Mouse (Mus musculus) liver, embryonic 11.5 days (tissue): ENCODE measurements around the gene Jakmip3. TPM values are rescaled to one million over a fixed set of nuclear protein-coding genes. Genes with fewer than 3 reads are reported as not detected.

Experiments
- ATAC-seq: fragments of 200-750 bp; cut with Nextera tagmentation; replicated peaks from 2 replicates; pipeline ENCODE4 v1.8.0; 2017; ENCODE audit warnings: moderate number of reproducible peaks, mild to moderate bottlenecking, moderate TSS enrichment, moderate library complexity; ENCODE audit not compliant: low FRiP score
- DNase-seq: peaks from one replicate; pipeline ENCODE4 v3.0.0-alpha.2; 2017; ENCODE audit warnings: low spot score
- H3K27ac ChIP-seq: fragments of 300-500 bp; sonication (generic); 2 replicates; pipeline ENCODE4 v1.5.1; 2014; ENCODE audit warnings: mild to moderate bottlenecking, low read depth, low read length, control low read depth
- H3K27me3 ChIP-seq: fragments of 300-500 bp; sonication (generic); replicated peaks from 2 replicates; pipeline ENCODE4 v1.6.1; 2014; ENCODE audit warnings: low read length, mixed read lengths; ENCODE audit not compliant: control insufficient read depth, insufficient read depth
- H3K36me3 ChIP-seq: fragments of 300-500 bp; sonication (generic); 2 replicates; pipeline ENCODE4 v1.6.1; 2014; ENCODE audit warnings: mild to moderate bottlenecking, low read length, moderate library complexity, mixed read lengths; ENCODE audit not compliant: control insufficient read depth, insufficient read depth
- H3K4me1 ChIP-seq: fragments of 300-500 bp; sonication (generic); replicated peaks from 2 replicates; pipeline ENCODE4 v1.6.1; 2014; ENCODE audit warnings: low read length, mixed read lengths; ENCODE audit not compliant: control insufficient read depth, insufficient read depth
- H3K4me2 ChIP-seq: fragments of 300-500 bp; sonication (generic); 2 replicates; pipeline ENCODE4 v1.6.1; 2014; ENCODE audit warnings: mild to moderate bottlenecking, control low read depth, moderate library complexity
- H3K4me3 ChIP-seq: fragments of 300-500 bp; sonication (generic); 2 replicates; pipeline ENCODE4 v1.5.1; 2014; ENCODE audit warnings: low read depth, low read length, control low read depth
- H3K9ac ChIP-seq: fragments of 300-500 bp; sonication (generic); 2 replicates; pipeline ENCODE4 v1.6.1; 2014; ENCODE audit warnings: low read depth, low read length, control low read depth
- H3K9me3 ChIP-seq: fragments of 300-500 bp; sonication (generic); 2 replicates; pipeline ENCODE4 v1.6.1; 2016; ENCODE audit warnings: low read length, inconsistent platforms, mixed read lengths; ENCODE audit not compliant: control insufficient read depth
- WGBS: fragments of 180-500 bp; shearing (Covaris S2); extraction: QIAGEN DNeasy Blood & Tissue Kit; methylation state at CpG from one replicate; pipeline ENCODE4 v1.1.7; 2014; 5-methylcytosine and 5-hydroxymethylcytosine counted together
- polyA plus RNA-seq: library from polyadenylated mRNA; unstranded; fragments of >200 nt; fragmentation: Nextera tagmentation; extraction: Ambion mirVana; gene quantifications from 2 replicates; pipeline ENCODE4 v1.2.1, GENCODE M21; 2014

Gene Jakmip3
- polyA plus RNA-seq, 1 experiment from 2014 or later = 0.10 TPM

DNA sequence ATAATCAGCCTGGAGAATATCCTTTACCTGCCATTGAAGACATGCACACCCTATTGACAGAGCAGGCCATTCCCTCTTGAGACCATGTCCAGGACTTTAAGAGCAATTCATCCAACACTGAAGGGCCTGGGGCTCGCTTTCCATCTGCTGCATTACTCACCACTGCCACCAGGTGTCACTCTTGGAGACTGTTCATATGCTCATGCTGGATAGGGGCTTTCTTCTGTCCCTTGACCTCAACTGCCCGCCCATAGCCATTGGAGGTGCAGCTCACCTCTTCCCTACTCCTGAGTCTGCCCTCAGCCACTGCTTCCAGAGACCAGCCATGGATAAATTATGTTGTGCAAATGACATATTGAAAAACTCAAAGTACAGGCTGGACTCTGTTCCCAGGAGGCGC is 70.5 kb downstream of the Jakmip3 start:
- H3K27me3 ChIP-seq = 0 out of 2 replicates have a peak, but pooled peaks cover 2% of the 10 kb centered on the region
- H3K27ac ChIP-seq = no peak overlapping the region
- ATAC-seq = no peak
- H3K9me3 ChIP-seq = no peaks in the 10 kb centered on the region
- no peaks in the 10 kb centered on the region for H3K4me1 ChIP-seq
- no peak overlapping the region for H3K4me3 ChIP-seq
- no peaks in the 10 kb centered on the region for H3K36me3 ChIP-seq
- no peak overlapping the region for H3K9ac ChIP-seq
- H3K4me2 ChIP-seq = no peak overlapping the region
- no peak for DNase-seq
- WGBS = 37% methylated on average over 3 of the region's 3 CpGs

DNA sequence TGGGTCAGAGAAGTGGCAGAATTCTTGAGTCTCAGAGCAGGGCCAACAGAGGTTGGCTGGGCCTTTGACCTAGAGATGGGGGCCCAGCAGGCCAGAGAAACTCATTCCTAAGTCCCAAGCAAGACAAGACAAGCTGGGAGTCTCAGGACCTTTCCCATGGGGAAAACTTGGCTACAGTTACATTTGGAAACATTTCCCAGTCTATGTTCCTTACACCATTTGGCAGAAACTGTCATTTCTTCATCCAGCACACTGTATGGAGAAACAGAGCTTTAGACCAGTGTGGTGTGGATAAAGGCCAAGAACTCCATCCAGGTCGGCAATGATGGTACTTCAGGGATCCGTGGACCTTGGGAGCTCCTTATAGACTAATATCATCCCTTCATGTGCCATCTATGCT is 71.1 kb downstream of the Jakmip3 start:
- Histone ChIP-seq H3K36me3 (no peaks in the 10 kb centered on the region), H3K27me3 (0 out of 2 replicates have a peak, but pooled peaks cover 2% of the 10 kb centered on the region), H3K4me2 (no peak overlapping the region), H3K27ac (no peak overlapping the region), H3K9me3 (no peaks in the 10 kb centered on the region), H3K9ac (no peak overlapping the region), H3K4me3 (no peak overlapping the region), H3K4me1 (no peaks in the 10 kb centered on the region)
- DNase-seq (no peak), ATAC-seq (no peak)
- WGBS = 68% methylated on average over 2 of the region's 2 CpGs

DNA sequence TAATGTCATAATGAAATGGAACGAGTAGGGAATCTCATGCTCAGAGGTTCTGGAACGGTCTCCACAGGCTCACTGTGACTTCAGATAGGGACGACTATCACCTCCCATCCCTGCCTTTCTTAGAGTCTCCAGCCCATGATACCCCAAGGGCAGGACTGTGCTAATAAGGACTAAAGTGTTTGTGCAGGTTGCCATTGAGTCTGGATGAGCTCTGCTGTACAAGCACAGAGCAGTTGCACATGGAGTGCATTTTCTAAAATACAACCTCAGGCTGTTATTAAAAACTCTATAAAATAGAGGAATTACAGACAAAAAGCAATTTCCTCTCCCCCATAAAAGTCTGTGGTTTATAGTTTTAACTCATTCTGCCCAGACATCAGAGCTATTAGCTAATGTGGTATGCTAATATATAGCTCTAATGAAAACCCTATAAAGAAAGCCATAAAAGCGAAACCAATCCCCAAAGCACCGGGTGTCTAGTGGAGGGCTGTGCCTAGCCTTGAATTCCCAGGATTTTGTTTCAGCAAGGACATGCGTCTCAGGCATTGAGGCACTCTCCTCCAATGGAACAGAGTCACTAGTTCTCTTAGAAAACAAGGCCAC is 72.3 kb downstream of the Jakmip3 start:
- Histone ChIP-seq H3K4me3 (no peak overlapping the region), H3K27ac (no peak overlapping the region), H3K4me2 (no peak overlapping the region), H3K9ac (no peak overlapping the region), H3K4me1 (no peaks in the 10 kb centered on the region), H3K36me3 (no peaks in the 10 kb centered on the region), H3K9me3 (no peaks in the 10 kb centered on the region), H3K27me3 (0 out of 2 replicates have a peak, but pooled peaks cover 2% of the 10 kb centered on the region)
- WGBS = 75% methylated on average over 6 of the region's 6 CpGs
- ATAC-seq = no peak
- DNase-seq = no peak

GRCm38 (mm10) chr7:139015143-139015542 is 74.6 kb downstream of the Jakmip3 start:
- no peak for DNase-seq
- Histone ChIP-seq H3K9ac (no peak overlapping the region), H3K27ac (no peak overlapping the region), H3K27me3 (no peaks in the 10 kb centered on the region), H3K36me3 (no peaks in the 10 kb centered on the region), H3K9me3 (no peaks in the 10 kb centered on the region), H3K4me1 (no peaks in the 10 kb centered on the region), H3K4me3 (no peak overlapping the region), H3K4me2 (no peak overlapping the region)
- WGBS = 63% methylated on average over 6 of the region's 6 CpGs
- ATAC-seq = no peak

- Histone ChIP-seq H3K4me1 (no peaks in the 10 kb centered on the region), H3K9me3 (no peaks in the 10 kb centered on the region), H3K36me3 (no peaks in the 10 kb centered on the region), H3K27me3 (no peaks in the 10 kb centered on the region), H3K4me2 (no peak overlapping the region), H3K27ac (no peak overlapping the region), H3K4me3 (no peak overlapping the region), H3K9ac (no peak overlapping the region)
- ATAC-seq (no peak), DNase-seq (no peak)
- 60% methylated on average over 11 of the region's 11 CpGs for WGBS
Observed at GRCm38 (mm10) chr7:139016288-139016687, 75.8 kb downstream of the Jakmip3 start.

- H3K27me3 ChIP-seq = no peaks in the 10 kb centered on the region
- no peaks in the 10 kb centered on the region for H3K9me3 ChIP-seq
- H3K9ac ChIP-seq = no peak overlapping the region
- WGBS = 61% methylated on average over 15 of the region's 15 CpGs
- DNase-seq (no peak), ATAC-seq (no peak)
- H3K4me2 ChIP-seq = no peak overlapping the region
- no peak overlapping the region for H3K4me3 ChIP-seq
- no peak overlapping the region for H3K27ac ChIP-seq
- no peaks in the 10 kb centered on the region for H3K4me1 ChIP-seq
- no peaks in the 10 kb centered on the region for H3K36me3 ChIP-seq
Observed at GRCm38 (mm10) chr7:139017249-139017903, 76.8 kb downstream of the Jakmip3 start.

DNA sequence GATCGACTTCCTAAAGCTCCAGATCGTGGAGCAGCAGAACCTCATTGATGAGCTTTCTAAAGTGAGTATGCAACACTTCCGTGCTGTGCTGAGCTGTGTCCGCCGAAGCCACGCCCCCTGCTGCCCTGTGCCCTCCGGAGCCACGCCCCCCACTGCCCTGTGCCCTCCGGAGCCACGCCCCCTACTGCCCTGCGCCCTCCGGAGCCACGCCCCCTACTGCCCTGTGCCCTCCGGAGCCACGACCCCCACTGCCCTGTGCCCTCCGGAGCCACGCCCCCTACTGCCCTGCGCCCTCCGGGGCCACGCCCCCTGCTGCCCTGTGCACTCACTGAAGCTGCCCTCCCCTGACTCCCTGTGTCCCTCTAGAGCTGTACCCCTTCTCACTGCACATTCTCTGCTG is 80.4 kb downstream of the Jakmip3 start:
- Histone ChIP-seq H3K36me3 (no peaks in the 10 kb centered on the region), H3K9me3 (no peaks in the 10 kb centered on the region), H3K27me3 (no peaks in the 10 kb centered on the region), H3K4me3 (no peak overlapping the region), H3K4me1 (no peaks in the 10 kb centered on the region), H3K4me2 (peak overlapping the region; percentile 49), H3K27ac (no peak overlapping the region), H3K9ac (no peak overlapping the region)
- no peak for DNase-seq
- 19% methylated on average over 20 of the region's 20 CpGs for WGBS
- no peak for ATAC-seq

- Histone ChIP-seq H3K36me3 (no peaks in the 10 kb centered on the region), H3K27me3 (no peaks in the 10 kb centered on the region), H3K4me2 (no peak overlapping the region), H3K9ac (no peak overlapping the region), H3K27ac (no peak overlapping the region), H3K4me1 (no peaks in the 10 kb centered on the region), H3K4me3 (no peak overlapping the region), H3K9me3 (no peaks in the 10 kb centered on the region)
- 45% methylated on average over 1 of the region's 1 CpGs for WGBS
- DNase-seq = no peak
- ATAC-seq = no peak
Observed at GRCm38 (mm10) chr7:139021326-139021725, 80.8 kb downstream of the Jakmip3 start.

DNA sequence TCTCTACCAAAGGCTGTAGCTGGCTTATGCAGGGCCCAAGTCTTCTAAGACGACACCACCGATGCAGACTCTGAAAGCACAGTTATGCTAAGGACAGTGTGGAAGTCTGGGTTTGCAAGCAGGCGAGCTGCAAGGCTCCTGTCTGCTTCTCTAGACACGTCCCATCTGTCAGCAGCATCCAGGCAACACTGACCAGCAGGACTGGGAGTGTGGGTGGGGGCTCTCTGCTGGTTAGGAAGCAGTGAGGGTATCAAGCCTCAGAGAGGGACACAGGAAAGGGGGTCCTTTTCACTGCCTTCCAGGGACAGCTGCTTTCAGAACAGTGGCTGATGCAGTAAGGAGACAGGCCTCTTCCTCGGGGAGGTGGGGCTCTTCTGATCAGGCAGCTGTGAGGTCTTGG is 86.6 kb downstream of the Jakmip3 start:
- 60% methylated on average over 5 of the region's 5 CpGs for WGBS
- H3K27me3 ChIP-seq = no peaks in the 10 kb centered on the region
- no peak overlapping the region for H3K4me2 ChIP-seq
- DNase-seq (no peak), ATAC-seq (no peak)
- H3K4me3 ChIP-seq = no peak overlapping the region
- H3K27ac ChIP-seq = no peak overlapping the region
- H3K9ac ChIP-seq = no peak overlapping the region
- no peaks in the 10 kb centered on the region for H3K36me3 ChIP-seq
- no peaks in the 10 kb centered on the region for H3K4me1 ChIP-seq
- no peaks in the 10 kb centered on the region for H3K9me3 ChIP-seq
